Mouse (Mus musculus): Measurements from ENCODE around the gene Lmnb2. TPM values are rescaled to one million over a fixed set of nuclear protein-coding genes. Genes with fewer than 3 reads are reported as not detected.

Gene Lmnb2
- polyA plus RNA-seq, 1 experiment = 25.9 TPM

GRCm38 (mm10) chr10:80858350-80858935 is 59.6 kb downstream of the Lmnb2 start:
- DNase-seq (ENCODE audit: extremely low spot score in 1 of 2, low spot score in 1 of 2) = no peak

GRCm38 (mm10) chr10:80857848-80858247 is 60.2 kb downstream of the Lmnb2 start:
- DNase-seq (ENCODE audit: extremely low spot score in 1 of 2, low spot score in 1 of 2) = no peak

GRCm38 (mm10) chr10:80857386-80857785 is 60.7 kb downstream of the Lmnb2 start:
- peak in 1 of 2 experiments; percentile 41 for DNase-seq (ENCODE audit: extremely low spot score in 1 of 2, low spot score in 1 of 2)

DNA sequence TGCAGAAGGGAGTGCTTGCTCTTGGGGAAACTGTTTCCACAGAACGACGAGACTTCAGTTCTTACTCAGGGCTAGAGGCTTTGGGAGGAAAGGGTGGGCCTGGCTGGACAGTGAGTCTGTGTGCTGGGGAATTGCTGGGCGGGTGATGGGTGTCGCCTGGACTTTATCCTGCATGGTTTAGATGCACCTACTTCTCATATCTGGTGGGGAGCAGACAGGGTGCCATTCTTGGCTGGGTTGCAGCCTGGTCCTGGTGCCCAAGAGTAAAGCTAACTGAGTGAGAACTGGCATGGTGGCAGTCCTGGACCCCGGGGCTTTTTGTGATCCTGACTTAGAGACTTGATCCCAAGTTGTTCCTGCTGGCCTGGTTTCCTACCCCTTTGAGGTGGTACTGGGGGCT is 61.1 kb downstream of the Lmnb2 start:
- DNase-seq (ENCODE audit: extremely low spot score in 1 of 2, low spot score in 1 of 2) = no peak

- no peak for DNase-seq (ENCODE audit: extremely low spot score in 1 of 2, low spot score in 1 of 2)
These were observed 61.8 kb downstream of the Lmnb2 start for GRCm38 (mm10) chr10:80856267-80856666.

- DNase-seq (ENCODE audit: extremely low spot score in 1 of 2, low spot score in 1 of 2) = no peak
These were observed 62.3 kb downstream of the Lmnb2 start for GRCm38 (mm10) chr10:80855749-80856073.

DNA sequence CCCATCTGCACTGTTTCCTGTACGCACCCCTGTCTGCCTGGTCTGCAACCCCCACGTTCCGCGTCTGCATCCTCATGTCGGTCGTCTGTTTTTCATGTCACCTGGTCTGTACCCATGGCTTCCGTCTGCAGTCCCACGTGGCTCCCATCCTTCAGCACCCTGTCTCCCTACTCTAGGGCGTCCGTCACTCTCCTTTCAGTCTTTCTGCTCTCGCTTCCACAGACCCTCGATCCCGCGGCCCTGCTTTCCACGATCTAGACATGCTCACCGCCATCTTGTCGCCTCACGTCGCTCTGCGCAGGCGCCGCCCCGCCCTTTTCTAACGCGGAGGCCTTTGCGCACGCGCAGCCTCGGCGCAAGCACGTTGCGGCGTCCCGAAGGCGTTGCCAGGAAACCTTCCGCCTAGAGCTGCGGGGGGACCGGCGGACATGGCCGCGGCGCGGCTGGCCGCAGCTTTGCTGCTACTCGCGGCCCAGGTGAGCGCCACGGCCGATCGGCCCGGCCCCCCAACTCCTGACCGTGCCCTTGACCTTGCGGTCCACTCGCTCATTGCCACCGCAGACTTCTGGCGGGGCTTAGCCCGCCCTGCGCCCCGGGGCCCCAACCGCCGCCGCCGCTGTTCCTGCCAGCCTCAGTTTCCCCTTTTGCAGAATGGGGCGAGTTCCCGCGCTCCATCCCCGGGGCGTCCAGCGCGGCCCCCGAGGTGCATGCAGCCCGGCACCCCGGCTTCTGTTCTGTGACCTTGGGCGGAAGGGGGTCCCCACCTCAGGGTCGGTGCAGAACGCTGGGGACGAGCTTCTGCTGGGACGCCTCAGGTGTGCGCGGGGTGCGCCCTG is 62.9 kb downstream of the Lmnb2 start, which contains the start of the genes Lsm7 and Sppl2b:
Gene Lsm7 (minus strand): TSS at position 297 of the 836 bp plus-strand sequence.
Gene Sppl2b (plus strand): TSS at position 363 of the 836 bp plus-strand sequence.
- DNase-seq (ENCODE audit: extremely low spot score in 1 of 2, low spot score in 1 of 2) = peak; percentile 88 to 97

Other genes with a start within 250 kb of the Lmnb2 start
- gene Mknk2, start 240.1 kb downstream of the Lmnb2 start, polyA plus RNA-seq (2012; rRNA removed) = 43.8 and 51.6 TPM in 2 replicates
- gene Mob3a, start 216.3 kb downstream of the Lmnb2 start, polyA plus RNA-seq (2012; rRNA removed) = 9.1 and 10.6 TPM in 2 replicates
- gene Izumo4, start 216.1 kb downstream of the Lmnb2 start, polyA plus RNA-seq (2012; rRNA removed) = 99.6 and 108 TPM in 2 replicates
- gene Ap3d1, start 176.0 kb downstream of the Lmnb2 start, polyA plus RNA-seq (2012; rRNA removed) = 161 and 170 TPM in 2 replicates
- 74.8 and 79.5 TPM in 2 replicates for gene Dot1l, start 163.0 kb downstream of the Lmnb2 start, polyA plus RNA-seq (2012; rRNA removed)
- 42.2 and 50.7 TPM in 2 replicates for gene Sf3a2, start 120.0 kb downstream of the Lmnb2 start, polyA plus RNA-seq (2012; rRNA removed)
- gene Plekhj1, start 119.6 kb downstream of the Lmnb2 start, polyA plus RNA-seq (2012; rRNA removed) = 65.6 and 65.9 TPM in 2 replicates
- 2.6 and 3.8 TPM in 2 replicates for gene Amh, start 113.0 kb downstream of the Lmnb2 start, polyA plus RNA-seq (2012; rRNA removed)
- gene Jsrp1, start 104.7 kb downstream of the Lmnb2 start, polyA plus RNA-seq (2012; rRNA removed) = 5.7 and 6.2 TPM in 2 replicates
- 706 and 773 TPM in 2 replicates for gene Oaz1, start 91.6 kb downstream of the Lmnb2 start, polyA plus RNA-seq (2012; rRNA removed)
- 16.0 and 20.3 TPM in 2 replicates for gene Lingo3, start 74.2 kb downstream of the Lmnb2 start, polyA plus RNA-seq (2012; rRNA removed)
- 230 and 259 TPM in 2 replicates for gene Lsm7, start 63.0 kb downstream of the Lmnb2 start, polyA plus RNA-seq (2012; rRNA removed)
- 72.2 and 75.1 TPM in 2 replicates for gene Sppl2b, start 63.0 kb downstream of the Lmnb2 start, polyA plus RNA-seq (2012; rRNA removed)
- 0.16 and 0.17 TPM in 2 replicates for gene Tmprss9, start 46.4 kb downstream of the Lmnb2 start, polyA plus RNA-seq (2012; rRNA removed)
- 192 and 231 TPM in 2 replicates for gene Timm13, start 17.3 kb downstream of the Lmnb2 start, polyA plus RNA-seq (2012; rRNA removed)
- gene Gadd45b, start 11.8 kb upstream of the Lmnb2 start, polyA plus RNA-seq (2012; rRNA removed) = 20.7 and 26.0 TPM in 2 replicates
- gene Gng7, start 96.7 kb upstream of the Lmnb2 start, polyA plus RNA-seq (2012; rRNA removed) = 80.8 and 101 TPM in 2 replicates
- gene Diras1, start 107.4 kb upstream of the Lmnb2 start, polyA plus RNA-seq (2012; rRNA removed) = 79.6 and 82.1 TPM in 2 replicates
- 67.1 and 70.1 TPM in 2 replicates for gene Slc39a3, start 119.2 kb upstream of the Lmnb2 start, polyA plus RNA-seq (2012; rRNA removed)
- 207 and 208 TPM in 2 replicates for gene Sgta, start 141.9 kb upstream of the Lmnb2 start, polyA plus RNA-seq (2012; rRNA removed)
- gene Thop1, start 151.8 kb upstream of the Lmnb2 start, polyA plus RNA-seq (2012; rRNA removed) = 60.8 and 63.1 TPM in 2 replicates
- 0.44 and 0.63 TPM in 2 replicates for gene Creb3l3, start 180.6 kb upstream of the Lmnb2 start, polyA plus RNA-seq (2012; rRNA removed)
- 189 and 202 TPM in 2 replicates for gene Map2k2, start 187.7 kb upstream of the Lmnb2 start, polyA plus RNA-seq (2012; rRNA removed)
- 45.1 and 46.0 TPM in 2 replicates for gene Zbtb7a, start 217.0 kb upstream of the Lmnb2 start, polyA plus RNA-seq (2012; rRNA removed)
- 25.7 and 27.4 TPM in 2 replicates for gene Pias4, start 249.7 kb upstream of the Lmnb2 start, polyA plus RNA-seq (2012; rRNA removed)

All from frontal cortex, adult 2 months (tissue).